Mouse (Mus musculus) thymus, adult 2 months (tissue): ENCODE results near the gene Bcl11b. TPM values are rescaled to one million over a fixed set of nuclear protein-coding genes. Genes with fewer than 3 reads are reported as not detected.
A peak's percentile ranks its signal among the peaks of the same experiment; 100 is the strongest.

ENCODE experiments used
- DNase-seq: peaks from one replicate; pipeline ENCODE4 v3.0.0; 2021
- H3K27ac ChIP-seq: fragments of 200-500 bp; 2 replicates; pipeline ENCODE4 v1.5.1; 2012; ENCODE audit warnings: low read length, control low read depth; ENCODE audit not compliant: control insufficient read depth, insufficient read depth
- H3K27me3 ChIP-seq: fragments of 200-500 bp; 2 replicates; pipeline ENCODE4 v1.6.1; 2012; ENCODE audit warnings: mild to moderate bottlenecking, low read length, moderate library complexity, mixed read lengths; ENCODE audit not compliant: control insufficient read depth, insufficient read depth
- H3K36me3 ChIP-seq: fragments of 200-500 bp; 2 replicates; pipeline ENCODE4 v1.6.1; 2012; ENCODE audit warnings: mild to moderate bottlenecking, low read length, moderate library complexity; ENCODE audit not compliant: control insufficient read depth, insufficient read depth
- H3K4me1 ChIP-seq: fragments of 200-500 bp; replicated peaks from 2 replicates; pipeline ENCODE4 v1.6.1; 2012; ENCODE audit warnings: low read length; ENCODE audit not compliant: control insufficient read depth, insufficient read depth
- H3K4me3 ChIP-seq: fragments of 200-500 bp; 2 replicates; pipeline ENCODE4 v1.5.1; 2012; ENCODE audit warnings: mild to moderate bottlenecking, low read length, control low read depth, moderate library complexity; ENCODE audit not compliant: control insufficient read depth, insufficient read depth
- CTCF ChIP-seq: fragments of 200-500 bp; IDR thresholded peaks from 2 replicates; pipeline ENCODE4 v1.5.1; 2012; ENCODE audit warnings: mild to moderate bottlenecking, control low read depth, low read length, moderate library complexity, borderline replicate concordance; ENCODE audit not compliant: control insufficient read depth, poor library complexity, insufficient read depth; ENCODE audit errors: extremely low read depth
- POLR2A ChIP-seq: fragments of 200-500 bp; IDR thresholded peaks from 2 replicates; pipeline ENCODE4 v1.6.1; 2012; ENCODE audit warnings: mild to moderate bottlenecking, low read length, control low read depth, moderate library complexity; ENCODE audit not compliant: control insufficient read depth, poor library complexity, insufficient read depth; ENCODE audit errors: extremely low read depth
- WGBS: fragments of 180-500 bp; shearing (Covaris S2); methylation state at CpG from one replicate; pipeline ENCODE4 v1.1.7; 2018; 5-methylcytosine and 5-hydroxymethylcytosine counted together
- polyA plus RNA-seq: library from polyadenylated mRNA; depleted of rRNA; stranded (reverse); fragments of >200 nt; gene quantifications from 2 replicates; pipeline ENCODE4 v1.2.3, GENCODE M21; 2012

Bcl11b gene
- polyA plus RNA-seq, 1 experiment = 346 TPM

DNA sequence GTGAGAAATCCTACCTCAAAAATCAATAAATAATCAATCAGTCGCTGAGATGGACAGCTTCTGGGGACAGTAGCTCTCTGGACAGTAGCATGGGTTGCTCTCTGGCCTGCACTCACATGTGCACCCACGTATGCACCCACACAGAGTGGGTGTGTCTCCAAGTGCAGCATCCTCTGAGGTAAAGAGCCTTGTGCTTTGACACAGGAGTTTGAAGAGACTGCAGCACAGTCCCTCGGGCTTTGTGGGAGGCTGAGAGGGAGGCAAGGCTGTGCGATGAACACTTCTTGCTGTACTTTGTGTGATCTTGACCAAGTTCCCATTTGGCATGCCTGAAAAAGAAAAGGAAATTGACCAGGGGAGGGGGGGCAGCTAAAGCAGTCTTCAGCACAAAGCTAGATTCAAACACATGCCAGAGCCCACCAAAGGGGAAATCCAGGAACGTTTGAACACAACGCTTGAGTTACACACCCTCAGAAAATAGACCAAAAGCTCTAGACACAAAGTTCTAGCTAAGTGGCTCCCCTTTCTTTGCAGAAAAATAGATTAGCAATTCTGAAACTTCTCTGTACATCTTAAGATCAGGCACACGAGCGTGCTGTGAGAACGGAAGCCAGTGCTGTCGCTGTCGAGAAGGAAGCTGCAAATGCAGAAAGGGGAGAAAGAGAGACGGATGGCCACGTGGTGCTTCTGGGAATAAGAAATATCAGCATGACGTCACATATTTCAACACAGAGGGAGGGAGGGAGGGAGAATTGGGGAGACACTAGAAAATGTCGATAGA, 19.6 kb upstream of the Bcl11b start:
- Histone ChIP-seq H3K27me3 (no peaks in the 10 kb centered on the region), H3K4me3 (no peak overlapping the region), H3K27ac (no peak overlapping the region), H3K4me1 (no peaks in the 10 kb centered on the region), H3K36me3 (no peaks in the 10 kb centered on the region)
- TF ChIP-seq CTCF = no peak
- no peak for TF ChIP-seq POLR2A
- 68% methylated on average over 15 of the region's 15 CpGs for WGBS
- no peak for DNase-seq

GRCm38 (mm10) chr12:108012003-108012402, 8.6 kb upstream of the Bcl11b start:
- H3K27me3 ChIP-seq = no peaks in the 10 kb centered on the region
- no peak overlapping the region for H3K4me3 ChIP-seq
- DNase-seq = no peak
- peaks cover 5% of the 10 kb centered on the region; the same call in 1 of the 2 replicates for H3K4me1 ChIP-seq
- H3K36me3 ChIP-seq = no peaks in the 10 kb centered on the region
- WGBS = 94% methylated on average over 12 of the region's 12 CpGs
- H3K27ac ChIP-seq = no peak overlapping the region
- TF ChIP-seq POLR2A = no peak
- no peak for TF ChIP-seq CTCF

DNA sequence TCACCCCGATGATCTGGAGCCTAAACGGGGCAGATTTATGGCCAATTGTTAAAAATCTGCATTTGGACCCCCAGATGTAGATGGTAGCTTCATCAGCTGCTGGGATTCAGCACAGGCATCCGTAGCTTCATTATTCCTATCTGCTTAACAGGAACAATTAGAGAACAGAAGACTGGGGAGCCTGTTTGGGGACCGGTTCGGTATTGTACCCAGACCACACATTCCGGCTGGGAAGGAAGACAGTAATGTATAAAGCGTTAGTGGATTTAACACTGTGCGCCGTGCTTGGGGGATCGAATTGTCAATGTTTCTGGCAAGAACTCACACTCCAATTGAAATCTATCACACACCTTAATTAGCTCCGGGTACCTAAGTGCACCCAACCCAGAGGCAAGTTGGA, 6.9 kb upstream of the Bcl11b start:
- no peak overlapping the region for H3K4me3 ChIP-seq
- H3K27ac ChIP-seq = no peak overlapping the region
- H3K27me3 ChIP-seq = no peaks in the 10 kb centered on the region
- 62% methylated on average over 11 of the region's 11 CpGs for WGBS
- peaks cover 15% of the 10 kb centered on the region for H3K4me1 ChIP-seq
- no peak for DNase-seq
- TF ChIP-seq POLR2A = no peak
- no peak for TF ChIP-seq CTCF
- H3K36me3 ChIP-seq = no peaks in the 10 kb centered on the region

DNA sequence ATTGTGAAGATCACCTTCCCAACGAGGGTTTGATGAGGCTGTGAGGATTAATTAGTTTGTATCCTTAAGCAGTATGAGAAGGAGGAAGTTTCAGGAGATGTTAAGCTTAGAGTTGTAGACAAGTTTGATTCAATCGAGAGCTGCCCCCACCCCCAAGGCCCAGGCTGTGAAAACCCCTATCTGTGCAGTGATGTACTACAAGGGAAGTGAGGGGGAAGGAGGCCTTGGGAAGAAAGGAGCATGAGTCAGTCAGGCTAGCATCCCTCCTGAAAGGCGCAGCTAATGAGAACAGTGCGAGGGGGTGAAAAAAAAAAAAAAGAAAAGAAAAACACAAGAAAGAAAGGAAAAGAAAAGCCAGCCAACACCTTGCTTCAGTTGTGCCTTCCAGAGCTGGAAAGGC, 5.8 kb upstream of the Bcl11b start:
- no peak overlapping the region for H3K27ac ChIP-seq
- H3K4me1 ChIP-seq = peaks cover 27% of the 10 kb centered on the region
- H3K36me3 ChIP-seq = no peaks in the 10 kb centered on the region
- TF ChIP-seq POLR2A = no peak
- no peak for TF ChIP-seq CTCF
- WGBS = 58% methylated on average over 4 of the region's 4 CpGs
- H3K4me3 ChIP-seq = no peak overlapping the region
- no peak for DNase-seq
- no peaks in the 10 kb centered on the region for H3K27me3 ChIP-seq

DNA sequence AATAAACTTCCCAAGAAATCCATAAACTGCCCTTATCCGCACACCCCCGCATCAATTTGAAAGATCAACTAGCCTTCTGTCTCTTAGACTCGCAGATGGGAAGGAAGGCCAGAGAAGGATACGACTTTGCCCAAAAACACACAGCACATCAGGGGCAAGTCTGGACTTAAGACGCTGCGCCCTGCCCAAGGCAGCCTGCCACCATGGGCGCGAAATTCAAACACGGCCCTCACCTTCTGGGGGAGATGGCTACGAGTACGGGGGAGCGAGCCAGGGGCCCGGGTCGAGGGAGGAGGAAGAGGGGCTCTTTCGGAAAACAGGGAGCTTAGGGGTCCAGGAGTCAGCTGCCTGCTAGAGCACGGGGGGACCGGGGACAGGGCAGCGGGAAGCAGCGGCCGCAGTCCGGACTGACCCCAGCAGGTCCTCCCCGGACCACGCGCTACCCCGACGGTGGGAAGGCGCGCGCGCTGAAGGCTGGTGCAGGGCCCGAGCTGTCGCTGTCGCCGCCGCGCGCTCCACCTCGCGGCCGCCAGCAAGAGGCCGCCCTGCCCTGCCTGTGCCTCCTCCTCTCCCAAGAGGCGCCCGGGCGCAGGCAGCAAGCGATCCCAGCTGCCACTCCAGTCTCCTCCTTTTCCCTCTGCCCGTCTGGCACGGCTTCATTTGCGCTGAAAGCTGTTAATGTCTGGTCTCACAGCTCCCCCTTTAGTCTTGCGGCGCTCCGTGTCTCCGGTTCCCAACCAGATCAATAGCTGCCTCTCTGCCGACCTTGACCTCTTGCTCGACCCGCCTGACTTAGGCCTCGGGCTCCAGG, 2.6 kb upstream of the Bcl11b start:
- TF ChIP-seq POLR2A (peak; percentile 42; the same call in 1 of the 2 replicates), CTCF (peak; percentile 66; the same call in 1 of the 2 replicates)
- peak; percentile 76 for DNase-seq
- H3K27me3 ChIP-seq = no peaks in the 10 kb centered on the region
- H3K4me1 ChIP-seq = peaks cover 28% of the 10 kb centered on the region
- H3K27ac ChIP-seq = no peak overlapping the region
- H3K4me3 ChIP-seq = peak overlapping the region; percentile 37
- H3K36me3 ChIP-seq = no peaks in the 10 kb centered on the region
- WGBS = 3% methylated on average over 56 of the region's 56 CpGs

DNA sequence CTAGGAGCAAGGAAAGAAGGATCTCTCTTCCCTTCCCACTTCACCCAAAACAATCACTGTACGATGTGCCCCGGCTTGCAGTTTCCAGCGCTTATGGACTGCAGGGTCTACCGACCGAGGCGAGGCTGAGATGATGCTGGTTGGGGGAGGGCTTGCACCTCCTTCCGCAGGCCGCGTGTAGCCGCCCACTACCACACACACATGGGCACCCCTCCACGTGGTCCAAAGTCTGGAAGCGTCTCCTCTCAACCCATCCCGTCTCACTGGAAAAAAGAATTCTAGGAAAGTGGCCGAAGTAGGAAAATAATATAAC, 2.0 kb upstream of the Bcl11b start:
- no peaks in the 10 kb centered on the region; the same call in 1 of the 2 replicates for H3K36me3 ChIP-seq
- peak overlapping the region; percentile 36 for H3K4me3 ChIP-seq
- no peak overlapping the region for H3K27ac ChIP-seq
- DNase-seq = no peak
- 9% methylated on average over 14 of the region's 14 CpGs for WGBS
- no peaks in the 10 kb centered on the region for H3K27me3 ChIP-seq
- peaks cover 28% of the 10 kb centered on the region for H3K4me1 ChIP-seq
- TF ChIP-seq CTCF (no peak), POLR2A (no peak)
